Mouse (Mus musculus) bone marrow macrophage, adult 2 months (primary cell): ENCODE measurements around the gene Lrrc8c.

ENCODE experiments used
- CTCF ChIP-seq: IDR thresholded peaks from 2 replicates; pipeline ENCODE4 v1.5.1; 2012; ENCODE audit warnings: low read depth, mild to moderate bottlenecking, low read length, moderate library complexity
- POLR2A ChIP-seq: IDR thresholded peaks from 2 replicates; pipeline ENCODE4 v1.6.1; 2012; ENCODE audit warnings: mild to moderate bottlenecking, low read depth, low read length, borderline replicate concordance

DNA sequence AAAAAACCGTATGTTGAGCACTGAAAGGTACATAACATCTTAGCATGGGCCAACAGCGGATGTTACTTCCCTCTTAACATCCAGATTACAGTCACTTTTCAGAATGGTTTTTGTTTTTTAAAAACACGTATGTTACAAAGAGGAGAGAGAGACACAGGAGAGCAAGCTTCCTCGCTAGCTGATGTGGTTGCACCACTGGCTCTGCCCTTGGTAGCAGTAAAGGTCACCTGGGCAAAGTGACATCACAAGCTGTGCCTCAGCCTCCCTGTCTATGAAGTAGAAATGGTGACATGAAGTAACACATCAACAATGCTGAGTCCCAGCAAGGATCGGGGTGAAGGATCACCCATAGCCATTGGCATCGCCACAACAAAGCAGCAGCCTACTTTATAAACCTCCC lies 10.4 kb upstream of the Lrrc8c start:
- TF ChIP-seq CTCF, result no peak
- no peak for TF ChIP-seq POLR2A
